Mouse (Mus musculus): Measurements from ENCODE around the gene Hist1h1c. TPM values are rescaled to one million over a fixed set of nuclear protein-coding genes. Genes with fewer than 3 reads are reported as not detected.
A peak's percentile ranks its signal among the peaks of the same experiment; 100 is the strongest.

Hist1h1c gene
- polyA plus RNA-seq, 1 experiment from 2014 or later, result 16.7 TPM

GRCm38 (mm10) chr13:23739922-23740252, 1.3 kb downstream of the Hist1h1c start:
- DNase-seq (ENCODE audit: low spot score) (no peak), ATAC-seq (ENCODE audit: low FRiP score) (no peak)
- 1% methylated on average over 14 of the region's 14 CpGs for WGBS
- H3K9me3 ChIP-seq (ENCODE audit: control insufficient read depth, low read length), result no peaks in the 10 kb centered on the region
- peak overlapping the region; percentile 96 for H3K27ac ChIP-seq (ENCODE audit: low read depth, low read length)
- H3K4me3 ChIP-seq (ENCODE audit: low read depth, low read length), result peak overlapping the region; percentile 57
- 0 out of 2 replicates have a peak, but pooled peaks cover 3% of the 10 kb centered on the region for H3K4me1 ChIP-seq (replicated peaks; ENCODE audit: control insufficient read depth, insufficient read depth, low read length)
- H3K36me3 ChIP-seq (ENCODE audit: control insufficient read depth, insufficient read depth, low read length), result no peaks in the 10 kb centered on the region
- H3K4me2 ChIP-seq (replicated peaks; ENCODE audit: low read depth, low read length), result peak overlapping the region; percentile 96
- no peaks in the 10 kb centered on the region for H3K27me3 ChIP-seq (ENCODE audit: control insufficient read depth, insufficient read depth, low read length)
- peak overlapping the region; percentile 75 for H3K9ac ChIP-seq (ENCODE audit: low read depth, low read length)

DNA sequence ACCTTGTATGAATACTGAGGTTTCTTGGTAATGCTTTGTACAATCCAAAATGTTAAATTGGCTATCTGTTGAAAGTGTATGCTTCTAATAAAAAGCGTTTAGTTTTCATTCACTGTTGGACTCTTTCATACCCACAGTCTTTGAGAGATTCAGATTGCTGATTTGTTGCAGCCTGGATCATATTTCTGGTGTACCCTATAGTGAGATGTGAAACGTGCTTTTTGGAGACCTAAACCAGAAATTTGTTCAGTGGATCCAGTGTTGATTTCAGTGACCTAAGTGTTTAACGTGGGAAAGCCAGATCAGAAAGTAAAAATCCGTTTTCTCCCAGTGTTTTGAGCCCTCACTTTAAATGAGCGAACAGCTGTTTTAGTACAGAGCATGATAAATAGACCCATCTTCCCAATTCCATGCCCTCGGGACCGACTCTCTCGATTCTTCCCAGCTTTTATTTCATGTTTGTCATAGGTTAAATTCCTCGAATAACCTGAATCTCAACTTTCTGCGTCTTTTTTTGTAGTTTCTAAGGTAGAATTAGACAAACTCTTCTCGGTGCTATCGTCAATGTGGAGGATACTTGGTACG, 1.7 kb downstream of the Hist1h1c start:
- DNase-seq (ENCODE audit: low spot score), result no peak

DNA sequence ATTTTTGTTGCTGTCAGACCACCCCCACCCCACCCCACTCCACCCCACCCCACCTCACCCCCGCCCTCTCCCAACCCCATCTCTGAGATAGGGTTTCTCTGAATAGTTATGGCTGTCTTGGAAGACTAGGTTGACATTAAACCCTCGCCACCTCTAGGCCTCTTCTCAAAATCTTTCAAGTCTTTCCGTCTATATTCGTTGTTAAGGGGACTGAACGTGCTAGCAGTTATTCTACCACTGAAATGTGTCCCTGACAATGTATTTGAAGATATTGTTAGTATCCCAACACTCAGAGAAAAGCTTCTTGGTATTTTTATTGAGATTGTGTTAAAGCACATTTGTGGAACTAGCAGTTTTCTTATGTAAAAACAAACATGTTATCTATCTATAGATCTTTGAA, 2.3 kb downstream of the Hist1h1c start:
- Histone ChIP-seq H3K4me2 (replicated peaks; ENCODE audit: low read depth, low read length) (peak overlapping the region; percentile 96; the same call in 1 of the 2 replicates), H3K4me1 (replicated peaks; ENCODE audit: control insufficient read depth, insufficient read depth, low read length) (0 out of 2 replicates have a peak, but pooled peaks cover 3% of the 10 kb centered on the region), H3K36me3 (ENCODE audit: control insufficient read depth, insufficient read depth, low read length) (no peaks in the 10 kb centered on the region), H3K4me3 (ENCODE audit: low read depth, low read length) (no peak overlapping the region), H3K27me3 (ENCODE audit: control insufficient read depth, insufficient read depth, low read length) (no peaks in the 10 kb centered on the region), H3K9me3 (ENCODE audit: control insufficient read depth, low read length) (no peaks in the 10 kb centered on the region), H3K27ac (ENCODE audit: low read depth, low read length) (0 out of 2 replicates have a peak overlapping the region, but pooled peaks have one; percentile 20), H3K9ac (ENCODE audit: low read depth, low read length) (peak overlapping the region; percentile 27; the same call in 1 of the 2 replicates)
- DNase-seq (ENCODE audit: low spot score) (no peak), ATAC-seq (ENCODE audit: low FRiP score) (no peak)
- WGBS, result 47% methylated on average over 5 of the region's 5 CpGs

More for the DNA sequence above, 1.7 kb downstream of the Hist1h1c start:
- Histone ChIP-seq H3K4me2 (replicated peaks; ENCODE audit: low read depth, low read length) (peak overlapping the region; percentile 96), H3K9ac (ENCODE audit: low read depth, low read length) (peak overlapping the region; percentile 75), H3K36me3 (ENCODE audit: control insufficient read depth, insufficient read depth, low read length) (no peaks in the 10 kb centered on the region), H3K4me3 (ENCODE audit: low read depth, low read length) (peak overlapping the region; percentile 57), H3K4me1 (replicated peaks; ENCODE audit: control insufficient read depth, insufficient read depth, low read length) (0 out of 2 replicates have a peak, but pooled peaks cover 3% of the 10 kb centered on the region), H3K27me3 (ENCODE audit: control insufficient read depth, insufficient read depth, low read length) (no peaks in the 10 kb centered on the region), H3K27ac (ENCODE audit: low read depth, low read length) (peak overlapping the region; percentile 96), H3K9me3 (ENCODE audit: control insufficient read depth, low read length) (no peaks in the 10 kb centered on the region)
- no peak for ATAC-seq (ENCODE audit: low FRiP score)
- whole genome bisulfite sequencing, result 31% methylated on average over 13 of the region's 13 CpGs

GRCm38 (mm10) chr13:23742007-23742406, 3.4 kb downstream of the Hist1h1c start:
- ATAC-seq (ENCODE audit: low FRiP score), result no peak
- Histone ChIP-seq H3K4me1 (replicated peaks; ENCODE audit: control insufficient read depth, insufficient read depth, low read length) (0 out of 2 replicates have a peak, but pooled peaks cover 3% of the 10 kb centered on the region), H3K4me3 (ENCODE audit: low read depth, low read length) (no peak overlapping the region), H3K4me2 (replicated peaks; ENCODE audit: low read depth, low read length) (no peak overlapping the region; the same call in 1 of the 2 replicates), H3K27ac (ENCODE audit: low read depth, low read length) (no peak overlapping the region), H3K9me3 (ENCODE audit: control insufficient read depth, low read length) (no peaks in the 10 kb centered on the region), H3K9ac (ENCODE audit: low read depth, low read length) (no peak overlapping the region), H3K27me3 (ENCODE audit: control insufficient read depth, insufficient read depth, low read length) (no peaks in the 10 kb centered on the region), H3K36me3 (ENCODE audit: control insufficient read depth, insufficient read depth, low read length) (no peaks in the 10 kb centered on the region)
- no peak for DNase-seq (ENCODE audit: low spot score)

GRCm38 (mm10) chr13:23743215-23743614, 4.6 kb downstream of the Hist1h1c start:
- no peaks in the 10 kb centered on the region for H3K9me3 ChIP-seq (ENCODE audit: control insufficient read depth, low read length)
- no peaks in the 10 kb centered on the region for H3K36me3 ChIP-seq (ENCODE audit: control insufficient read depth, insufficient read depth, low read length)
- DNase-seq (ENCODE audit: low spot score), result no peak
- H3K4me2 ChIP-seq (replicated peaks; ENCODE audit: low read depth, low read length), result no peak overlapping the region
- no peak overlapping the region for H3K4me3 ChIP-seq (ENCODE audit: low read depth, low read length)
- H3K27ac ChIP-seq (ENCODE audit: low read depth, low read length), result no peak overlapping the region
- WGBS, result 79% methylated on average over 5 of the region's 5 CpGs
- no peaks in the 10 kb centered on the region for H3K27me3 ChIP-seq (ENCODE audit: control insufficient read depth, insufficient read depth, low read length)
- H3K9ac ChIP-seq (ENCODE audit: low read depth, low read length), result no peak overlapping the region
- ATAC-seq (ENCODE audit: low FRiP score), result no peak
- peaks cover 7% of the 10 kb centered on the region; the same call in 1 of the 2 replicates for H3K4me1 ChIP-seq (replicated peaks; ENCODE audit: control insufficient read depth, insufficient read depth, low read length)

DNA sequence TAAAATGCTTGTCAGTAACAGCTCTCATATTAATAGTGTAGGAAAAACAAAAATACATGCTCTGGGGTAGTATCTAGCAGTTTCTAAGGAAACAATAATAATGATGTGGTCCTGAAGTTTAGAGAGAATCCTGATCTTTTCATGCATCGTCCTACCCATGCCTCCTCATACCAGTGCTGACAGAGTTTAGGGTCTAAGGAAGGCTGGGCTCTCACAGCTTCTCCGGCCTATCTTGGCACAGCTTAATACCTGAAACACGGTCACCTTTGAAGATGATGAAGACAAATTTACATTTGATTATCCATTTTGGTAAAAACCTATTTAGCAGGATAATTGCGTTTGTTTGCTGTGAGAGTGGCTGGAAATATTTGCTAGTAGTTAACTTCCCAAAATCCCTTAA, 5.4 kb downstream of the Hist1h1c start:
- peak; percentile 34 for DNase-seq (ENCODE audit: low spot score)
- Histone ChIP-seq H3K27me3 (ENCODE audit: control insufficient read depth, insufficient read depth, low read length) (no peaks in the 10 kb centered on the region), H3K4me1 (replicated peaks; ENCODE audit: control insufficient read depth, insufficient read depth, low read length) (peaks cover 7% of the 10 kb centered on the region; the same call in 1 of the 2 replicates), H3K9ac (ENCODE audit: low read depth, low read length) (peak overlapping the region; percentile 19; the same call in 1 of the 2 replicates), H3K9me3 (ENCODE audit: control insufficient read depth, low read length) (no peaks in the 10 kb centered on the region), H3K36me3 (ENCODE audit: control insufficient read depth, insufficient read depth, low read length) (no peaks in the 10 kb centered on the region), H3K27ac (ENCODE audit: low read depth, low read length) (peak overlapping the region; percentile 66), H3K4me2 (replicated peaks; ENCODE audit: low read depth, low read length) (peak overlapping the region; percentile 39), H3K4me3 (ENCODE audit: low read depth, low read length) (peak overlapping the region; percentile 30; the same call in 1 of the 2 replicates)
- WGBS, result 50% methylated on average over 4 of the region's 4 CpGs
- ATAC-seq (ENCODE audit: low FRiP score), result no peak

GRCm38 (mm10) chr13:23744421-23745380, 6.1 kb downstream of the Hist1h1c start:
- H3K4me2 ChIP-seq (replicated peaks; ENCODE audit: low read depth, low read length), result peak overlapping the region; percentile 39
- no peak for ATAC-seq (ENCODE audit: low FRiP score)
- H3K36me3 ChIP-seq (ENCODE audit: control insufficient read depth, insufficient read depth, low read length), result no peaks in the 10 kb centered on the region
- peak; percentile 43 for DNase-seq (ENCODE audit: low spot score)
- peak overlapping the region; percentile 66 for H3K27ac ChIP-seq (ENCODE audit: low read depth, low read length)
- H3K9me3 ChIP-seq (ENCODE audit: control insufficient read depth, low read length), result no peaks in the 10 kb centered on the region
- H3K27me3 ChIP-seq (ENCODE audit: control insufficient read depth, insufficient read depth, low read length), result no peaks in the 10 kb centered on the region
- peak overlapping the region; percentile 32; the same call in 1 of the 2 replicates for H3K9ac ChIP-seq (ENCODE audit: low read depth, low read length)
- 2% methylated on average over 13 of the region's 36 CpGs for WGBS
- H3K4me3 ChIP-seq (ENCODE audit: low read depth, low read length), result peak overlapping the region; percentile 30
- H3K4me1 ChIP-seq (replicated peaks; ENCODE audit: control insufficient read depth, insufficient read depth, low read length), result peaks cover 7% of the 10 kb centered on the region; the same call in 1 of the 2 replicates

DNA sequence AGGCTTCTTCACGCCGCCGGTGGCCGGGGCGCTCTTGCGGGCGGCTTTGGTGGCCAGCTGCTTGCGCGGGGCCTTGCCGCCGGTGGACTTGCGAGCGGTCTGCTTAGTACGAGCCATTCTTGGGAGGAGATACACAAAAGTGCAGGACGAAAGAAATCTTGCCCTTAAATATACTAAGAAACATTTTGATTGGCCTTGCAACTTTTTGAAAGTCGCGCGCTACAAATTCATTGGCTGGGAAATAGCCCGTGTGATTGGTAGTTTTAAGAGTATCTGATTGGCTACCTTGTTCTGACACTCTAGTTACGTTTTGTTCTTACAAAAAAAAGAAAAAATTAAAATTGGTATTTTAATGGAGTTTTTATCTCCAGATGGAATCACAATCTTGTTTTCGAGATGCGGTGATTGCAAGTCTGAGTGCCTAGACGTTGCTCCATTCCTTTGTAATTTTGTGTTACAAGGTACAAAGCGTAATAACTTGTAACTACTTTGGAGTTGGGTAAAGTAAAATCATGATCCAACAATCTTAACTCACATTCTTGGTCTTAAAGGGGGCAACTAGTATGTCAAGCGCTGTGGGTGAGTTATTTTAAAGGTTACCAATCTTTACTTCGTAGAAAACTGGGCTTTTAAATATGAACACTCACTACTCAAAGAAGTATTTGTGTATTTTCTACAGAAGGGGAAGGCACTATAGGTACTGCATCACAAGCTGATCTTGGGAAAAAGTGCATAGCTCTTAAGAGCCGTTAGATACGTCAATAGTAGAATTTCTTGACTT, 7.0 kb downstream of the Hist1h1c start, which contains the start of gene Hist1h3c:
TSS of gene Hist1h3c (minus strand) at position 222 of the 781 bp plus-strand sequence.
- Histone ChIP-seq H3K4me1 (replicated peaks; ENCODE audit: control insufficient read depth, insufficient read depth, low read length) (peaks cover 4% of the 10 kb centered on the region; the same call in 1 of the 2 replicates), H3K36me3 (ENCODE audit: control insufficient read depth, insufficient read depth, low read length) (no peaks in the 10 kb centered on the region), H3K27me3 (ENCODE audit: control insufficient read depth, insufficient read depth, low read length) (no peaks in the 10 kb centered on the region), H3K4me2 (replicated peaks; ENCODE audit: low read depth, low read length) (peak within 1 kb of the TSS; percentile 59), H3K9ac (ENCODE audit: low read depth, low read length) (peak within 1 kb of the TSS; percentile 40), H3K4me3 (ENCODE audit: low read depth, low read length) (peak within 1 kb of the TSS; percentile 31), H3K27ac (ENCODE audit: low read depth, low read length) (peak within 1 kb of the TSS; percentile 93), H3K9me3 (ENCODE audit: control insufficient read depth, low read length) (no peaks in the 10 kb centered on the region)
- DNase-seq (ENCODE audit: low spot score), result peak; percentile 87
- 1% methylated on average over 28 of the region's 28 CpGs for WGBS
- peak; percentile 74 for ATAC-seq (ENCODE audit: low FRiP score)
